Mouse (Mus musculus) heart, postnatal 0 days (tissue): ENCODE data around the gene Baz2b.

ENCODE experiments used
- CTCF ChIP-seq: IDR thresholded peaks from 2 replicates; pipeline ENCODE4 v1.5.1; 2016; ENCODE audit warnings: antibody characterized with exemption, control low read depth, low read depth
- EP300 ChIP-seq: IDR thresholded peaks from 2 replicates; pipeline ENCODE4 v1.6.1; 2016; ENCODE audit warnings: antibody characterized with exemption, low read depth

DNA sequence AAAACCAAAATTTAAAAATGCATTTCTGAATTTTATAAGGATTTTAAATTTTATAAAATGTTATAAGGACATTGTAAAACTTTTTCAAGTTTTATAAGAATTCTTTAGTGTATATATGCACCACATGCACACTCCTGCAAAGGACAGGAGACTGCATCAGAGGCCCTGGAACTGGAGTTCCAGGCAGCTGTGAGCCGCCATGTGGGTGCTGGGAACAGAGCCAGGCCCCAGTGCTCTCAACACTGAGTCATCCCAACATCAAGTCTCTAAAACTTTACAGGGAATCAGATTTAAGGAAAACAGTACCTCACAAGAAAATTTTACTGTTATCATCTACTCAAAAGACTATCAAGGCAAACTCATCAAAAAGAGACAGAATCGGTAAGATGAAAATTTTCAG is 97.5 kb downstream of the Baz2b start:
- no peak for TF ChIP-seq EP300
- TF ChIP-seq CTCF, result no peak
